Mouse (Mus musculus) spleen, adult 2 months (tissue): Measurements from ENCODE around the gene Chmp3.

ENCODE experiments used
- CTCF ChIP-seq: fragments of 200-500 bp; IDR thresholded peaks from 2 replicates; pipeline ENCODE4 v1.5.1; 2011; ENCODE audit warnings: mild to moderate bottlenecking, inconsistent platforms; ENCODE audit not compliant: insufficient read depth, insufficient read length, insufficient replicate concordance; ENCODE audit errors: extremely low read depth
- POLR2A ChIP-seq: fragments of 200-500 bp; IDR thresholded peaks from 2 replicates; pipeline ENCODE4 v1.6.1; 2011; ENCODE audit warnings: low read depth, low read length, inconsistent platforms

GRCm38 (mm10) chr6:71503001-71503400 is 40.6 kb upstream of the Chmp3 start:
- no peak for TF ChIP-seq CTCF
- TF ChIP-seq POLR2A, result no peak
